Mouse (Mus musculus) CH12.LX (cell line): ENCODE measurements at regions not wholly inside any gene's neighbourhood (a gene's known extent, or its start where the extent isn't known, plus 50 kb on each side); places are given as distances from the start of the nearest gene placed in this dataset.

ENCODE experiments used
- CTCF ChIP-seq, 2 experiments: IDR thresholded peaks in 1 of 2; conservative IDR thresholded peaks in 1 of 2; 2 replicates each; pipeline ENCODE4 v1.5.1; 2011 to 2012; ENCODE audit warnings: low read depth in 2 of 2, low read length in 2 of 2, improper control_type of control experiment in 1 of 2, inconsistent platforms in 1 of 2, mild to moderate bottlenecking in 1 of 2, moderate library complexity in 1 of 2
- JUND ChIP-seq: conservative IDR thresholded peaks from 2 replicates; pipeline ENCODE4 v1.6.1; 2011; ENCODE audit warnings: low read depth, low read length, improper control_type of control experiment
- KAT2A ChIP-seq: IDR thresholded peaks from 2 replicates; pipeline ENCODE4 v1.6.1; 2012; ENCODE audit warnings: low read length, improper control_type of control experiment, inconsistent platforms; ENCODE audit not compliant: insufficient replicate concordance
- MYC ChIP-seq: IDR thresholded peaks from 2 replicates; pipeline ENCODE4 v1.6.1; 2011; ENCODE audit warnings: low read depth, mild to moderate bottlenecking, improper control_type of control experiment, low read length
- NRF1 ChIP-seq: IDR thresholded peaks from 2 replicates; pipeline ENCODE4 v1.6.1; 2014; ENCODE audit warnings: low read depth, mild to moderate bottlenecking, inconsistent platforms, low read length, improper control_type of control experiment, moderate library complexity
- POLR2A ChIP-seq: IDR thresholded peaks from 2 replicates; pipeline ENCODE4 v1.6.1; 2011; ENCODE audit warnings: low read depth, mild to moderate bottlenecking, improper control_type of control experiment, low read length
- TBP ChIP-seq: conservative IDR thresholded peaks from 2 replicates; pipeline ENCODE4 v1.6.1; 2011; ENCODE audit warnings: low read depth, low read length, improper control_type of control experiment

GRCm38 (mm10) chr8:115444519-115444918 is 263.1 kb downstream of the Maf start:
- TF ChIP-seq CTCF (conservative IDR thresholded peaks at IDR 0.05 in 1 of 2, IDR thresholded peaks at IDR 0.05 in 1 of 2; ENCODE audit: low read depth in 2 of 2, low read length in 2 of 2): no peak
- no peak for TF ChIP-seq TBP
- TF ChIP-seq POLR2A: no peak
- TF ChIP-seq NRF1: no peak
- TF ChIP-seq MYC: no peak
- TF ChIP-seq JUND: no peak
- no peak for TF ChIP-seq KAT2A
